Mouse (Mus musculus) MEL (cell line): Measurements from ENCODE around the gene Aldh3b3.

Source experiments
- CTCF ChIP-seq, 3 experiments: IDR thresholded peaks in 2 of 3; conservative IDR thresholded peaks in 1 of 3; 2 replicates each; pipeline ENCODE4 v1.5.1; 2011 to 2012; ENCODE audit warnings: low read length in 3 of 3, low read depth in 2 of 3, mild to moderate bottlenecking in 2 of 3, improper control_type of control experiment in 1 of 3, inconsistent platforms in 1 of 3, mixed read lengths in 1 of 3, moderate library complexity in 1 of 3; ENCODE audit not compliant: control insufficient read depth in 1 of 3, insufficient read depth in 1 of 3, poor library complexity in 1 of 3, severe bottlenecking in 1 of 3
- EP300 ChIP-seq, 2 experiments: IDR thresholded peaks; 2 replicates each; pipeline ENCODE4 v1.6.1; 2011; ENCODE audit warnings: improper control_type of control experiment in 2 of 2, low read length in 2 of 2, low read depth in 1 of 2, mild to moderate bottlenecking in 1 of 2
- MAFK ChIP-seq: IDR thresholded peaks from 2 replicates; pipeline ENCODE4 v1.6.1; 2011; ENCODE audit warnings: low read depth, mild to moderate bottlenecking, low read length, improper control_type of control experiment, borderline replicate concordance
- POLR2A ChIP-seq, 2 experiments: IDR thresholded peaks; 2 replicates each; pipeline ENCODE4 v1.6.1; 2011 to 2012; ENCODE audit warnings: low read length in 2 of 2, mild to moderate bottlenecking in 2 of 2, control low read depth in 1 of 2, improper control_type of control experiment in 1 of 2, low read depth in 1 of 2, moderate library complexity in 1 of 2; ENCODE audit not compliant: control insufficient read depth in 1 of 2, insufficient read depth in 1 of 2, poor library complexity in 1 of 2
- POLR2AphosphoS2 ChIP-seq: IDR thresholded peaks from 2 replicates; pipeline ENCODE4 v1.6.1; 2011; ENCODE audit warnings: low read length, improper control_type of control experiment
- RCOR1 ChIP-seq: IDR thresholded peaks from 2 replicates; pipeline ENCODE4 v1.6.1; 2012; ENCODE audit warnings: low read depth, mild to moderate bottlenecking, inconsistent platforms, low read length, improper control_type of control experiment
- USF1 ChIP-seq: IDR thresholded peaks from 2 replicates; pipeline ENCODE4 v1.6.1; 2014; ENCODE audit warnings: low read depth, mild to moderate bottlenecking, inconsistent platforms, low read length, improper control_type of control experiment, moderate library complexity
- ZC3H11A ChIP-seq: IDR thresholded peaks from 2 replicates; pipeline ENCODE4 v1.6.1; 2012; ENCODE audit warnings: low read depth, mild to moderate bottlenecking, inconsistent platforms, low read length, improper control_type of control experiment
- ZMIZ1 ChIP-seq: IDR thresholded peaks from 2 replicates; pipeline ENCODE4 v1.6.1; 2012; ENCODE audit warnings: low read depth, mild to moderate bottlenecking, inconsistent platforms, low read length, improper control_type of control experiment, moderate library complexity

- TF ChIP-seq ZMIZ1: no peak
- TF ChIP-seq POLR2A (IDR thresholded peaks at IDR 0.05; ENCODE audit: control insufficient read depth in 1 of 2, insufficient read depth in 1 of 2, low read depth in 1 of 2, low read length in 2 of 2, poor library complexity in 1 of 2): no peak
- TF ChIP-seq POLR2AphosphoS2: no peak
- TF ChIP-seq EP300 (IDR thresholded peaks at IDR 0.05; ENCODE audit: low read depth in 1 of 2, low read length in 2 of 2): no peak
- no peak for TF ChIP-seq MAFK
- TF ChIP-seq ZC3H11A: no peak
- TF ChIP-seq CTCF (IDR thresholded peaks at IDR 0.05 in 2 of 3, conservative IDR thresholded peaks at IDR 0.05 in 1 of 3; ENCODE audit: control insufficient read depth in 1 of 3, insufficient read depth in 1 of 3, low read depth in 2 of 3, low read length in 3 of 3, poor library complexity in 1 of 3, severe bottlenecking in 1 of 3): no peak
- TF ChIP-seq USF1: no peak
- no peak for TF ChIP-seq RCOR1
Observed at GRCm38 (mm10) chr19:3948546-3948945, 9.9 kb upstream of the Aldh3b3 start.
